Mouse (Mus musculus) kidney, embryonic 16.5 days (tissue): ENCODE data around the gene Trim17. TPM values are rescaled to one million over a fixed set of nuclear protein-coding genes. Genes with fewer than 3 reads are reported as not detected.

Experiments
- ATAC-seq: fragments of 200-750 bp; cut with Nextera tagmentation; 2 replicates; pipeline ENCODE4 v1.8.0; 2017; ENCODE audit warnings: moderate TSS enrichment; ENCODE audit not compliant: low FRiP score, low TSS enrichment
- H3K27ac ChIP-seq: fragments of 300-500 bp; sonication (generic); 2 replicates; pipeline ENCODE4 v1.5.1; 2014; ENCODE audit warnings: low read length
- H3K27me3 ChIP-seq: fragments of 300-500 bp; sonication (generic); 2 replicates; pipeline ENCODE4 v1.6.1; 2014; ENCODE audit warnings: low read length, control low read depth, mixed read lengths; ENCODE audit not compliant: insufficient read depth
- H3K36me3 ChIP-seq: fragments of 300-500 bp; sonication (generic); 2 replicates; pipeline ENCODE4 v1.6.1; 2014; ENCODE audit warnings: low read length, control low read depth, mixed read lengths; ENCODE audit not compliant: insufficient read depth
- H3K4me1 ChIP-seq: fragments of 300-500 bp; sonication (generic); 2 replicates; pipeline ENCODE4 v1.6.1; 2014; ENCODE audit warnings: low read length, control low read depth, mixed read lengths; ENCODE audit not compliant: insufficient read depth
- H3K4me2 ChIP-seq: fragments of 300-500 bp; sonication (generic); replicated peaks from 2 replicates; pipeline ENCODE4 v1.6.1; 2014; ENCODE audit warnings: low read depth, low read length
- H3K4me3 ChIP-seq: fragments of 300-500 bp; sonication (generic); 2 replicates; pipeline ENCODE4 v1.5.1; 2014; ENCODE audit warnings: mild to moderate bottlenecking, low read length
- H3K9ac ChIP-seq: fragments of 300-500 bp; sonication (generic); replicated peaks from 2 replicates; pipeline ENCODE4 v1.6.1; 2014; ENCODE audit warnings: low read length
- H3K9me3 ChIP-seq: fragments of 300-500 bp; sonication (generic); 2 replicates; pipeline ENCODE4 v1.6.1; 2016; ENCODE audit warnings: low read length, control low read depth
- WGBS: fragments of 180-500 bp; shearing (Covaris S2); extraction: QIAGEN DNeasy Blood & Tissue Kit; methylation state at CpG from one replicate; pipeline ENCODE4 v1.1.7; 2014; 5-methylcytosine and 5-hydroxymethylcytosine counted together
- polyA plus RNA-seq: library from polyadenylated mRNA; unstranded; fragments of >200 nt; fragmentation: Nextera tagmentation; extraction: Ambion mirVana; gene quantifications from 2 replicates; pipeline ENCODE4 v1.2.1, GENCODE M21; 2015

The Trim17 gene
- polyA plus RNA-seq, 1 experiment from 2014 or later: 0.42 TPM

DNA sequence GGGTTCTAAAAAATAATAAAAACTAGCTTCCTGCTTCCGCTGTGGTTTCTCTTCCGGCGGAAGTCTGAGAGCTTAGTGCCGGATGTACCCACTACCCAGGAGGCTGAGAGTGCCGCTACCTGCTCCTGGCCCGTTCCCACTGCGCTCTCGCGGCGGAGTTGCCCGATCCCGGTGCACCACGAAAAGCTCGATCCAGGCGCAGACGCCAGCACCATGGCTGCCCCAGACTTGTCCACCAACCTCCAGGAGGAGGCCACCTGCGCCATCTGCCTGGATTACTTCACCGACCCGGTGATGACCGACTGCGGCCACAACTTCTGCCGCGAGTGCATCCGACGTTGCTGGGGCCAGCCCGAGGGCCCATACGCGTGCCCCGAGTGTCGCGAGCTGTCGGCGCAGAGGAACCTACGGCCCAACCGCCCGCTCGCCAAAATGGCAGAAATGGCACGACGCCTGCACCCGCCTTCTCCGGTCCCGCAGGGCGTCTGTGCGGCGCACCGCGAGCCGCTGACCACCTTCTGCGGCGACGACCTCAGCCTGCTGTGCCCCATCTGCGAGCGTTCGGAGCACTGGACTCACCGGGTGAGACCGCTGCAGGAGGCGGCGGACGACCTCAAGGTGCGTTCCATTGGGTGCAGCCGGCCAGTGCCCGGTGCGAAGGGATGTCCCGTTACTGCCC is 23.7 kb downstream of the Trim17 start, which contains the start of gene Trim11:
Gene Trim11, plus strand, starts transcription at position 67 of the 679 bp plus-strand sequence.
- Histone ChIP-seq H3K9ac (peak within 1 kb of the TSS; percentile 83), H3K27ac (peak within 1 kb of the TSS; percentile 90), H3K4me2 (peak within 1 kb of the TSS; percentile 94), H3K36me3 (peaks cover 16% of the 10 kb centered on the region), H3K4me3 (peak within 1 kb of the TSS; percentile 81), H3K9me3 (no peaks in the 10 kb centered on the region), H3K4me1 (peaks cover 34% of the 10 kb centered on the region), H3K27me3 (no peaks in the 10 kb centered on the region)
- ATAC-seq: peak; percentile 77
- WGBS: 0% methylated on average over 64 of the region's 64 CpGs

DNA sequence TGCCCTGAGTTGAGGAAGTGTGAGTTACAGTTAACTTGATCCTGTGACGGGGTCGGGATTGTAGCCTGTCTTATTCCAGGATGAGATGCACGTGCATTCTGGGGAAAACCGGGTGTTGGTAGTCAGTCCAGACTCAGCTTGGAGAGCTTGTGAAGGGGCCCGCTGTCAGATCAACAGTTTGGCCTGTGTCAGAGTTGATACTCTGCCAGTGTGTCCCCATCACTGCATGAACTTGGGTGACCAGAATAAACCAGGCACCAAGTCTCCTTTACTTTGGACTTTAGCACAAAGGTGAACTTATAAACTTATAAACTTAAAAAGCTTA is 24.2 kb downstream of the Trim17 start:
- Histone ChIP-seq H3K9ac (peak overlapping the region; percentile 83), H3K4me1 (peaks cover 34% of the 10 kb centered on the region), H3K36me3 (peaks cover 17% of the 10 kb centered on the region), H3K27ac (no peak overlapping the region), H3K9me3 (no peaks in the 10 kb centered on the region), H3K4me3 (peak overlapping the region; percentile 81), H3K27me3 (no peaks in the 10 kb centered on the region), H3K4me2 (peak overlapping the region; percentile 94)
- 3% methylated on average over 5 of the region's 5 CpGs for WGBS
- no peak for ATAC-seq

DNA sequence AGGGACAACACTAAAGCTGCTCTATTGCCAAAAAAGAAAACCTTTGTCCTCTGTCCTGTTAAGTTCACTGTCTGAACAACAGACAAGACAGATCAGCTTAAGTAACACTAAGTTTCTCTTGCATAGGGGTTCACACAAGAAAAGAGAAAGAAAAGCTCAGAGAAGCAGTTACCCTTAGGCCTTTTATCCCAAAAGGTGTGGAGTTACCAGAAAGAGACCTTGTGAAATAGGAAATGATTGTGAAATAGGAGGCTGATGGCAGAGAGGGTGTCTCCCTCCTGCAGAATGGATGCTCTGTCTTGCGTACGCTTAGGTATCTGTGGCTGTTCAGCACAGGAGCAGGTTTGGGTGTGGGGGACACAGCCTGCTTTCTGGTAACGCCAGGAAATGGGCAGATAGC is 24.7 kb downstream of the Trim17 start:
- H3K9ac ChIP-seq: peak overlapping the region; percentile 83
- no peak overlapping the region for H3K27ac ChIP-seq
- peak overlapping the region; percentile 94 for H3K4me2 ChIP-seq
- no peak for ATAC-seq
- peaks cover 34% of the 10 kb centered on the region for H3K4me1 ChIP-seq
- H3K27me3 ChIP-seq: no peaks in the 10 kb centered on the region
- H3K9me3 ChIP-seq: no peaks in the 10 kb centered on the region
- H3K4me3 ChIP-seq: peak overlapping the region; percentile 81
- WGBS: 75% methylated on average over 3 of the region's 3 CpGs
- peaks cover 22% of the 10 kb centered on the region for H3K36me3 ChIP-seq

DNA sequence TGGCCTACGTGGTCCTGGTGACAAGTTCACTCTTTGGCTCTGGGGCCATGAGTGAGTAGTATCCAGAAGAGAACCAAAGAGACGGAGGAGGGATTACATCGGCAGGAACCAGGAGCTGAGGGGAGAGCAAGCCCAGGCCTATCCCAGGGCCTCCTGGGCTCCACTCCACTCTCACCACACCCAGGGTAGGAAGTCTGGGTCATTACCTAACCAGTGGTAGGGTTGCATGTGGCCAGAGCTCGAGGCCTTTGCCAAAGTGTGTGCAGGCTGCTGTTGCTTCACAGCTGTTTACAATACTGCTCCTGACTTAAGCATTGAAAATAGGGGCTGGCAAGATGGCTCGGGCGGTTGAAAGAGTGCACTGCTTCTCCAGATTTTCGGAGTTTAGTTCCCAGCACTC is 25.2 kb downstream of the Trim17 start:
- Histone ChIP-seq H3K4me2 (peak overlapping the region; percentile 94), H3K4me3 (peak overlapping the region; percentile 81), H3K27ac (no peak overlapping the region), H3K36me3 (peaks cover 23% of the 10 kb centered on the region), H3K9me3 (no peaks in the 10 kb centered on the region), H3K4me1 (peaks cover 34% of the 10 kb centered on the region), H3K9ac (peak overlapping the region; percentile 83), H3K27me3 (no peaks in the 10 kb centered on the region)
- no peak for ATAC-seq
- 78% methylated on average over 7 of the region's 7 CpGs for WGBS

DNA sequence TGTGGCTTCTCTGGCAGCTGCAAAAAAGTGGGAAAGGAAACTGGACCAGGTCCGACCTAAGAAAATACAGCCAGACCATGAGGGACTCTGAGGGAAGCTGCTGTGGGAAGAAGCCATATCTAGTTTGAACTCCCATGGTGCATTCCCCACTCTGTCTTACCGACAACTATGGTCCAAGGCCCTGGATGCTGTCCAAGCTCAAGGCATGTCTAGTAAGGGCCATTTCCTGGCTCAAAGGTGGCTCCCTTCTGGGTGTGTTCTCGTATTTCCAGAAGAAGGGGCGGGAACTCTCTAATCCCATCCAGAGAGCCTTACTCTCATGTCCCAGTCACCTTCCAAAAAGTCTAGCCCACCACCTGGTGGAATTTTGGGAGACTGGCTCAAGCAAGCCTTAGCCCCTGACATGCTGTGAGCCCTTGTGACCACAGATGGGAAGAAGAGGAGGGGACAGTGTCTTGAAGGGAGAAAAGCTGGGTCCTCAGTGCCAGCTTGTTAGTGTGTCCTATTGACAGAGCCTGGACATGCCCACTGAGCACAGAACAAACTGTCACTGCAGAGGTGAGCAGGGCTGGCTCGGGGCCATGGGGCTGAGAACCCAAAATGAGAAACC is 26.0 kb downstream of the Trim17 start:
- Histone ChIP-seq H3K27me3 (no peaks in the 10 kb centered on the region), H3K9ac (peak overlapping the region; percentile 83; the same call in 1 of the 2 replicates), H3K27ac (0 out of 2 replicates have a peak overlapping the region, but pooled peaks have one; percentile 18), H3K4me1 (peaks cover 33% of the 10 kb centered on the region), H3K36me3 (peaks cover 29% of the 10 kb centered on the region), H3K4me3 (no peak overlapping the region), H3K4me2 (peak overlapping the region; percentile 94; the same call in 1 of the 2 replicates), H3K9me3 (no peaks in the 10 kb centered on the region)
- WGBS: 49% methylated on average over 5 of the region's 5 CpGs
- no peak for ATAC-seq

DNA sequence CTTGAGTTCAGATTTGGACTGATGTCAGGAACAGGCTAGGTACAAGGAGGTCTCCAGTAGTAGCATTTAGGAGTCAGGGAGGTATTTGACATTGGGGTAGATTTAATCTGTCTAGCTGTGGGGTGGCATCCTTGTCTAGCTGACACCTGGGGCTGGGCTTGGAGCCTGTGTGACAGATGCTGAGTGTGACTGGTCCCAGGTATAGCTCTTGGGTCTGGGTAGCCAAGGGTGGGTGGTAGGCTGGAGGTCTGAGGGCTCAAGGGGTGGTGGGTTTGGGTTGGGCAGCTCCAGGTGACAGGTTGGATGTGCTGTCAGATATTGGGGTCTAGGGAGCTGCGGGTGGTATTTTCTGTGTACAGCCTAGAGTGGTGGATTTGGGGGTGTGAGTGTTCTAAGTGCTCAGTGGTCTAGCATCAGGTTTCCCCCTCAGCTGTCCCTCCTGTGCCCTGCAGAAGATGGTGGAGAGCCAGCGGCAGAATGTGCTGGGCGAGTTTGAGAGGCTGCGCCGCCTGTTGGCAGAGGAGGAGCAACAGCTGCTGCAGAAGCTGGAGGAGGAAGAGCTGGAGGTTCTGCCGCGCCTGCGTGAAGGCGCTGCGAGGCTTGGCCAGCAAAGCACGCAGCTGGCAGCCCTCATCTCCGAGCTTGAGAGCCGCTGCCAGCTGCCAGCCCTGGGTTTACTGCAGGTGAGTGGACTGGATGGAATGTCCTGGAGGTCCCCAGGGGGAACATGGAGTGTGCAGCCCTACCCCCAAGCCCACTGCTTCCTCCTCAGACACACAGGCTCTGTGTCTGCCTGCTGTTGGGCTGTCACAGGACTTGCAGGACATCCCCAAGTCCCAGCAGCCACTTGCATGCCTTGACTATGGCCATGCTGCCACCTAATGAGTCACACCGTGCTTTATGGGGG is 27.3 kb downstream of the Trim17 start:
- H3K4me3 ChIP-seq: no peak overlapping the region
- no peak for ATAC-seq
- H3K4me1 ChIP-seq: peaks cover 30% of the 10 kb centered on the region
- H3K27ac ChIP-seq: no peak overlapping the region
- H3K4me2 ChIP-seq: no peak overlapping the region
- 49% methylated on average over 14 of the region's 14 CpGs for WGBS
- H3K9me3 ChIP-seq: no peaks in the 10 kb centered on the region
- H3K9ac ChIP-seq: no peak overlapping the region
- peaks cover 42% of the 10 kb centered on the region for H3K36me3 ChIP-seq
- no peaks in the 10 kb centered on the region for H3K27me3 ChIP-seq

DNA sequence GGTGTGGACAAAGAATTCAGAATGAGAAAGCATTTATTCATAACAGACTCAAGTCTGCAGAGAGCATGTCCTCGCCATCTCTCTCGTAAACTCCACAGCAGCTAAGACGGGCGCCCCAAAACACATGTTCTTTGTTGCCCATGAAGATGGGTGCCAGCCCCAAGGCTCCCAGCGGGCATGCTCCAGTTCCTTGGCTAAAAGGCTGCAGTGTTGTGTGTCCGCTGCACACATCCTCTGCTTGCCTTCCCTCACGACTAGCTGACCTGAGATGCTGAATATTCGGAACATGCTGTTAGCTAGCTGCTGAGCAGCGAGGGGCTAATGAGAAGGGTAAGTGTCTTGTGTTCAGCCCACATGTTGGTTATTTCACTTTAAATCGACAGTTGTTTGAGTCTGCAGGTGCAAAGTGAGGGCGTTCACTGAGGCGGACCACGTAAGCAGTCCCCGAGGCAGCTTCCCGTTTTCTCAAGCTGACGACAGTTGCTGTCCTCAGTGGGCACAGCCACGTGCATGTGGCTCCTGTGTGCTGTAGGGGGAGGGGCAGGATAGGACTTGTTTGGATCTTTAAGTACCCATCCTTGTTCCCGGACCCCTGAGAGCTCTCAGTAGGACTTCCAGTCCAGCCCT is 28.1 kb downstream of the Trim17 start:
- Histone ChIP-seq H3K27me3 (no peaks in the 10 kb centered on the region), H3K4me1 (peaks cover 27% of the 10 kb centered on the region), H3K9me3 (no peaks in the 10 kb centered on the region), H3K9ac (no peak overlapping the region), H3K4me2 (no peak overlapping the region), H3K4me3 (no peak overlapping the region), H3K36me3 (peaks cover 49% of the 10 kb centered on the region), H3K27ac (no peak overlapping the region)
- ATAC-seq: no peak
- 86% methylated on average over 18 of the region's 18 CpGs for WGBS

DNA sequence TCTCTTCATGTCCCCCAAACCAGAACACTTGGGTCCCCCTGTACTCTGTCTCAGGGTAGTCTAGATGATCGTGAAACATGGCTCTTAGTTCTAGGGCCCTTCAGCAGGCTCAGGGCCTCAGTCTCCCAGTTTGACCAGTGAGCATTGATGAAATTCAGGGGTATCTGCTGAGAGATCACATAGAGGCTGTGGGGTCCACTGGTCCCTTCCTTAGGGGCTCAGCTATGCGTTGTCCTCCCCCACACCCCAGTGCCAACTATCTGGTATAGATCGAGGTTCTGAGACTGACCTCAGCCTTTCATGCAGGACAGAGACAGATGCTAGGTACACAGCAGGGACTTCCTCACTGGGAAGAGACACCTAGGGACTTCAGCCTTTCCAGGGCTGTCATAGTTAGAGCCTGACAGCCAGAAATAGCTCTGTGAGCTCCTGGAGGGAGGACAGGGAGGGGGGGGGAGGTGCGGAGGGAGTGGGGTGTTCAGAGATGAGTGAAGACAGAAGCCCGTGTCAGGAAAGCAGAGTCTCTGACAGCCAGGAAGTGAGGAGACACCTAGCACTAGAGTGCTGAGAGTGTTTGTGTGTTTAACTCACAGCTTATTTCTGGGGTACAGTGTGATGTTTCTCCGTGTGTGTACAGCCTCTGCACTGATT is 29.3 kb downstream of the Trim17 start:
- Histone ChIP-seq H3K4me3 (no peak overlapping the region), H3K9ac (no peak overlapping the region), H3K9me3 (no peaks in the 10 kb centered on the region), H3K27ac (no peak overlapping the region), H3K36me3 (peaks cover 62% of the 10 kb centered on the region), H3K4me1 (peaks cover 26% of the 10 kb centered on the region), H3K4me2 (no peak overlapping the region), H3K27me3 (no peaks in the 10 kb centered on the region)
- 85% methylated on average over 6 of the region's 6 CpGs for WGBS
- ATAC-seq: no peak

DNA sequence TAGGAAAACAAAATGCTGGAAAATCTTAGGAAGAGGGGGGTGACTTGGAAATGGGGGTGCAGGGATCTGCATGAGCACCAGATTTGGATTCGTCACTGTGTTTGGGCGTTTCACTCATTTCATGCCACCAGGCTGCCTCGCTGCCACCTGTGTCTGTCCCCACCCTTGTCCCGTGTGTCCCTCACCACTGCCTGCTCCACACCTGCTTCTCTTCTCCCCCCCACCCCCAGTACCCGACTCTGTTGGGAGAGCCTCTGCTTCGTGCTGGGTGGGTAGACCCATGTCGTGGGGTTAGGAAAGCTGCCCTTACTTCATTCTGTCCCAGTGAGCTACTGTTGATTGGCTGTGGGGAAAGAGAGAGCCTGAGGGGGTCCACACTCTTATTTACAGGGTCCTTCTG is 30.2 kb downstream of the Trim17 start:
- H3K9me3 ChIP-seq: no peaks in the 10 kb centered on the region
- ATAC-seq: no peak
- H3K4me1 ChIP-seq: peaks cover 18% of the 10 kb centered on the region
- H3K9ac ChIP-seq: no peak overlapping the region
- peaks cover 69% of the 10 kb centered on the region for H3K36me3 ChIP-seq
- H3K4me2 ChIP-seq: no peak overlapping the region
- no peaks in the 10 kb centered on the region for H3K27me3 ChIP-seq
- 89% methylated on average over 7 of the region's 7 CpGs for WGBS
- no peak overlapping the region for H3K4me3 ChIP-seq
- no peak overlapping the region for H3K27ac ChIP-seq
